Mouse (Mus musculus) cerebellum, postnatal 25 days (tissue): ENCODE measurements around the gene Scrn3.

ENCODE experiments used
- DNase-seq, 2 experiments: peaks; one replicate each; pipeline ENCODE4 v3.0.0; 2021; ENCODE audit warnings: mixed read lengths in 2 of 2

The Scrn3 gene

DNA sequence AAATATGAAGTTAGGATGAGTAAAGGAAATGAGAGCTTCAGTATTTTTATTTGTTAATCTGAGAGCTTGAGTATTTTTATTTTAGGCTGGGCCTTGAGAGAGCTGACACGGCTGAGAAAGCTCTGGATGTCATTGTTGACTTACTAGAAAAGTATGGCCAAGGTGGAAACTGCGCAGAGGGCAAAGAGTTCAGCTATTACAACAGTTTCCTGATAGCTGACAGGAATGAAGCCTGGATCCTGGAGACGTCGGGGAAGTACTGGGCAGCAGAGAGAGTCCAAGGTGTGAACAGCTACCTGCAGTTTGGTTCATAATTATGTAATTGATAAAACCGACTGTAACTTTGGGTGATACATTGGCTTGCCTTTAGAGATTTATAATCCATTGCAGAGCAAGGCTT, 6.8 kb downstream of the Scrn3 start:
- no peak for DNase-seq

DNA sequence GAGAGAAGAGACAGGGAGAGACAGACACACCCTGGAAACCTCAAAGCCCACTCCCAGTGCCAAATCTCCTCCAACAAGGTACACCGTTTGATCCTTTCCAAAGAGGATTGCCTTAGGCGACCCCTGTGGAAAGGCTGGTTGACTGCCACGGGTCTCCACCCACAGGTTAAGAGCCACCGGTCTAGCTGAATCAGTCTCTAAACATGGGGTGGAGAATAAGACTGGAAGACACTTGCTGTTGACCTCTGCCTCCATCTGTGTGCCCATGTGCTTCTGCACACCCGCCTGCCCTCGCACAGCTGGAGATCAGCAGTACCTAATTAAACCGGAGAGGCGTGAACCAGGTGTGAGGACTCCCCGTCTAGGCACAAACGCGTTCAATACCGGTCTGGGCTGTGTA, 10.6 kb downstream of the Scrn3 start:
- no peak for DNase-seq

DNA sequence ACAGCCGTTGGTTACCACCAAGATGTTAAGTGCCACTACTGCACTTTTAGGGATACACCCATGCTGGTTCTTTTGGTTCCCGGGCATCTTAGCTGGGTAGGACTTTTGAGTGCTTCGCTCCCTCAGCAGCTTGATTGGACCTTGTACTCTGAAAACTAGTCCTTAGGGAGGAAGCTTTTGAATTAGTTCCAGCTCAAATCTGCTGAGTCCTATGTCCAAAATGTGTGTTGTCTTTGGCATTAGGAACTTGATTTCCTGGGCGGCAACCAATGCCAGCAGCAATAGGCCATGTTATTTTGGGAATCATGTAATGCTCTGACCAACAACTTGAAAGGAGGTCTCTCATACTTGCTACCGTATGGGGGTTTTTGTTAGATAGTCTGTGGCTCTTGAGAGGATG, 13.5 kb downstream of the Scrn3 start:
- DNase-seq: no peak

DNA sequence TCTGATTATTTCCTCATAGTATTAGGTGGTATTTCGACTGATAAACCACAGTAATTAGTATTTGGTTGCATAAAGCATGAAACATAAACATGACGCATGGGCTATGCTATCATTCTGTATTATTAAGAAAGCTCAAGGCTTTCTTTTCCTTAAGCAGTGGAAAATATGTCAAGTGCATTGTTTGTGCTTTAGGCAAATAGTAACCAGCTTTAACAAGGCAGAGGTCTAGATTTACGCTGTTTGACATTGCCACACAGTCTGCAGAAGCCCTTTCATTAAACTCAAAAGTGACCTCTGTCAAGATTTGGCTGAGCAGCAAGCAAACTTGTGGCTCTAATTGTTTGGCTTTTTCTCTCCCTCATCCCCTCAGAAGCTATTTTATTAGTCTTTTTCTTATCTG, 23.5 kb downstream of the Scrn3 start:
- no peak for DNase-seq

DNA sequence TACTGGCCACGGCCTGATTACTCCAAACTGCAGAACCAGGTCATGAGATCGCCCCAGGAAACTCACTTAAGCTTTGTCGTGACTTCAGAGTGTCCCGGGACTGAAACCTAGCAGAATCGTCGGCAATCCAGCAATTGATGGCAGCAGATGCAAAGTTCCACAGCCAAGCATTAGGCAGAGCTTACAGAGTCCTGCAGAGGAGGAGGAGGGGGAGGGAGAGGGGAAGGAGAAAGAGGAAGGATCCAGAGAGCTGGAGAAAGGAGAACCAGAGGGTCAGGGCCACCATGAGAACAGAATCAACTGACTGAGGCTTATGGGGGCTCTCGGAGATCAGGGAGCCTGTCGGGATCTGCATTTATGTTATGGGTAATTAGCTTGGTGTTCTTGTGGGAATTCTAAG, 26.0 kb downstream of the Scrn3 start:
- no peak for DNase-seq

DNA sequence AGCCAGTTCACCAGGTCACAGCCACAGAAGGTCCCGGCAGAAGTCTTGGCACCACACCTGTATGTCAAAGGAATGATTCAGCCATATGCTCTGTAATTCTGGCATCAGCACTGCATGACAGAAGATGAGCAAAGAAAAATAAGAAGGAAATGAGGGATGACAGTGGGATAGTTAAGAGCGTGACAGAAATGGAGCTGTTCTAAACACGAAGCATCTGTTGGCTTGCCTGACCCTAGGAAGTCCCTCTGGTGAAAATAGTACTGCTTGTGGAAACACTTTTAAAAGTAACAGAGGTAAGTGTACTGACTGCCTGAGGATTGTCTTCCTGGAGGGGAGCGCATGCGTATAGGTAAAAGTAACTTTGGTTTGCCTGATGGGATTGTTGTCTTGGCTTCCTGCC, 31.3 kb downstream of the Scrn3 start:
- DNase-seq: no peak

DNA sequence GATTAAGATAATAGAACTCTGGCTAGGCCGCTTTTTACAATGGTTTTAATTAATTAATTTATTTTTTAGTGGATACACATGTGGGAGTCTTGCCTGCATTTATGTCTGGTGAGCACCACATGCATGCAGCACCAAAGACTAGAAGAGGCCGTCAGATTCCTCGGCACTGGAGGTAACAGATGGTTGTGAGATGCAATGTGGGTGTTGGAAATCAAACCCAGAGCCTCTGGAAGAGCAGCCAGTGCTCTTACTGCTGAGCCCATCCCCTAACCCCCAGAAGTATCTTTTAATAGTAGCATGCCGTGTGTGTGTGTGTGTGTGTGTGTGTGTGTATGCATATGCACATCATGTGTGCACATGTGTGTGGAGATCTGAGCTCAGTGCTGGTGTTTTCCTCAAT, 32.8 kb downstream of the Scrn3 start:
- no peak for DNase-seq

DNA sequence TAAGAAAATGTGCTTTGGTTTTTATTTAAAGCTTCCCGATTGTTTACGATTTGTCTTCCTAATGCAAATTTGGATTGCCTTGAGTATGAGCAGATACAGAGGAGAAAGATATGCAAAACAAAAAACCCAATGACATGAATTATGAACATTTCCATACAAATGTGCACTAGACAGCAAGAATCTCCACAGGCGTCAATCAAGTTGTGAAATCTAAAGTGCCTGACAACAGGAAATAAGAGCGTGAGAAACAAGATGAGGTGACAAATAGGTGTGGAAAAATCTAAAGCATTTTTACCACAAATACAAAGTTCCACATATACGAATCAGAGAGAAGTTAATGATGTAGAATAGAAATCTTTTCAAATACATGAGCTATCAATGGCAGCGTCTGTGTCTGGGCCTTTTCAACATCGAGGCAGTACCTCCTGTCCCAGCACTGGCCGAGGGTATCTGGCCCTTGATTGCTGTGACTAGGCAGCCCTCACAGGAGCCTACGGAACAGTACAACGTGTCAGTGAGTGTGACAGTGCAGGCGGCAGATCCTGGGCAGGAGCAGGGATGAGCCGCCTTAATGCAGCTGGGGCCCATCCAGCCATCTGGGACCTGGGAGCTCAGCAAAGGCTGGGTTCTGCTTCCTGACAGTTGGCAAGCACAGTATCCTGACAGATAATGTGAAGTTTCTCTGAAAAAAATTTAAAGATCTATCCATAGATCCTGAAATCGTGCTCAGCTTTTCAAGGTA, 34.1 kb downstream of the Scrn3 start:
- DNase-seq: peak in 1 of 2 experiments; percentile 25

DNA sequence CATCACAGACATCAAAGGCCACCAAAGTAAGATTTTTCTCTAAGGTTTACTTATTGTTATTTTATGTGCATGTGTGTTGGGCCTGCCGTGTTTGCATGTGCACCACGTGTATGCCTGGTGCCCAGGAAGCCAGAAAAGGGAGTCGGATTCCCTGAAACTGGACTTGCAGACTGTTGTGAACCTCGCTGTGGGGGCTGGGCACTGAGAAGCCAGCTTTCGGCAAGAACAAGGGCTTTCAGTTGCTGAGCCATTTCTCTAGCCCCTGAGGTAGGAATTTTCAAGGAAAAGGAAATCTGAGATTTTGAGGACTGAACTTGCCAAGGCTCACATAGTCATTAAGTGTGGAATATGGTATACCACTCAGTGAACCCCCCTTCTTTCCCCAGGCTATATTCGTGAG, 34.7 kb downstream of the Scrn3 start:
- no peak for DNase-seq

DNA sequence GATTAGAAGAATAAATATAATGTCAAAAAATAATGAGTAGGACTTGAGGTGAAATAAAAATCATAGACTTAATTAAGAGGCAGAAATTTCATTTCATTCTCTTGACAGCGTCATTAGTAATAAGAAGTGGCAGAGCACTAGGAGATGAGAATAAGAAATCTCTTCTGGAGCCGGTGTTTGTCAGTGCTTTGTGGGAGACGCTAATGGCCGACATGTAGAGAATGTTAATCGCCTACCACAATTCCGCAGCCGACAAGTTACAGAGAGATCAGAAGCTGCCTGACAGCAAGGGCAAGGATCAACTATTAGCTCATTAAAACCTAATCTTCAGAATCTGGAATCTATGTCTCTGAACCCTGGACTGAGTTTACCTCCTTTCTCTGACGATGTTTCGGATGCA, 35.4 kb downstream of the Scrn3 start:
- no peak for DNase-seq

DNA sequence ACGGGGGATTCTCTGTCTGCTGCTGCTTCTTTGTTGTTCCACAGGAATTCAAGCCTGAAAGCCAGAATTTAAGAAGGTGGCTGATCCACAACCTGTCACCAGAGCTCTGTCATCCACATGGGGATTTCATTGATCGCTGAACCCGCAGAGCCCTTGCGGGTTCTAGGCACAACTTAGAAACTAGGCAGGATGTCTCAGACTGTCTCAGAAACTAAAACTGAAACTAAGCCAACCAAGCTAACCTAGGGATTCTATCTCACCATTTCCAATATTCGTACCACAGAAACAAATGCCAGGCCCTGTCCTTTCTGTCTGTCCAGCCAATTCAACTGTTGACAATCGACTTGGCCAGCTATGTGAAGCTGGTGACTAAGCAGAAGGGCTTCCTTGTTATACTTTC, 35.8 kb downstream of the Scrn3 start:
- DNase-seq: no peak

DNA sequence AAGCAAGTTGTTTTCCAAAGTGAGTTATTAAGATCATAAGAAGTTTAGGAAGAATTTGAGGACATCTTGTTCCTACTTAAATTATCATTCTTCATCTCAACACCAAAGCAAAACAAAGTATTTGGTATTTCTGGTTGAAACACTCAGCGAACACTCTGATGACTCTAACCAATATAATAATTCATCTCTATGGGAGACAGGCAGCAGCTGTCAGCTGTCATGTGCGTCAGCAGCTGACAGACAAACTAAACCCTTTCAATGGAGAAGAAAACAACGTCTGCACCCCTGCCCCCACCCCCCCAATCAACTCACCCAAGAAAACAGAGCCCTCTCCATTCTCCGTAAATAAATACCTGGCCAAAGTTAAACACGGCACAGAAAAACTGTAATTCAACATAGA, 39.1 kb downstream of the Scrn3 start:
- DNase-seq: no peak

DNA sequence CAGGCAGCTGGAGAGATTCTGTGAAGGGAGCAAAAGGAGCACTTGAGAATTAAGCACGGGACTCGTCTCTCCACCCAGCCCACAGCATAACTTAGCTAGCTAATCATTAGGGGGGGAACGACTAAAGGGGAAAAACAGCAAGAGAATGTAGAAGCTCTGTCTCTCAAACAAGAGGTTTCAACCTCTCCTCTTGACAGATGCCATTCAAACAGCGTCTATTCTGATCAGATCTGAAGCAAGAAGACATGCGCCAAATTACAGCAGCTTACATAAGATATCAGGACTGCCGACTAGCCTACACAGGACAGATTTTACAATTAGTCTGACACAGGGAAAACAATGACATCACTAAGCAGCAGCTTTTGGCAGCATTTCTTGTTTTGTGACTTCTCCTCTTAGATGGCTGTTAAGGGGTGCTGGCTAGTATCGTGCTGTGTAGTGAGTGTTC, 39.5 kb downstream of the Scrn3 start:
- peak; percentile 26 for DNase-seq

DNA sequence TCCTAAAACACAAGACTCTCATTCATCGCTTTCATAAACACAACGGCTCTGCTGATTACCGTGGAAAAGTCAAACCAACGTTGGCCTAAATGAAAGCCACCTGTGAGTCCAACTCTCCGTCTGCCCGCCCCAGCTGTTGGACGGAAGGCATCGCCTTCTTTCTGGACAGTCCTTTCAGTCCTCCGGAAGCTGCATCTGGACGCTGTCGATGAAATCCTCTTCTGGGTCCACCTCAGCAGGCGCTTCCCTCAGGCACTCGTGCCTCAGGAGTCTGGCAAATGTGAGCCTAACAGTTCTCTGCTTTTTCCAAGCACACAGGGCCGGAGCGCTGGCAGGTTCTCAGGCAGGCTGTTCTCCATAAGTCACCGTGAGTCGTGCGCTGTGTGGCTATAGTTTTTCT, 44.6 kb downstream of the Scrn3 start:
- no peak for DNase-seq

DNA sequence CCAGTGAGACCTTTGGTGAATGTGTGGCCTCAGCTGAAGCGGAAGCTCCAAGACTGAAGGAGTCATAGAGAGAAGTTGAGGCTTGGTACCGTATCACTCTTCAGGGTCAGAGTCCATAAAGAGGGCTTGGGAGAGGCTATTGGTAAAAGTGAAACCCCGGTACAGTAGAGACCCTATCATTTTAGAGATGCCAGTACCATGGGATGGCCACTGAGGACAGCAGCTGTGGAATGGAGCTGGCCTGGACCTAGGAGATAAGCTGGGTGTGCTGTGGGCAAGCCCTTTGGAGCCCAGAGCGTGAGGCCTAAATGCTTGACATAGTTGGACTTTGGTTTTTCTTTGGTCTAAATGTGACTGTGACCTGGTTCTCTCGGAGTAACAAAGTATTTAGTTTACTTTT, 47.5 kb downstream of the Scrn3 start:
- DNase-seq: no peak

DNA sequence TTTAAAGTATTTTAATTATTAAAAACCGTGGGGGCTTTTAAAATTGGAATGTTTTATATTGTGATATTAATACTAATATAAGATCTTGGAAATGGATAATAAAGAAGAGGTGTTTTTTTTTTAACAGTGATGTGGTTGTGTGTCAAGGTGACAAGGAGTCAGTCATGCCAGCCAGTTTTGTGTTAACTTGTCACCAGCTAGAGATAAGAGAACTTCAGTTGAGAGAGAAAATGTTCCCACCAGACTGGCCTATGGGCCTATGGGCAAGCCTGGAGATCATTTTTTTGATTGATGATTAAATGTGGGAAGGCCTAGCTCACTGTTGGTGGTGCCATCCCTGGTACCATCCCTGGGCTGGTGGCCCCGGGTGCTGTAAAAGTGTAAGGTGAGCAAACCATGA, 48.1 kb downstream of the Scrn3 start:
- DNase-seq: no peak

DNA sequence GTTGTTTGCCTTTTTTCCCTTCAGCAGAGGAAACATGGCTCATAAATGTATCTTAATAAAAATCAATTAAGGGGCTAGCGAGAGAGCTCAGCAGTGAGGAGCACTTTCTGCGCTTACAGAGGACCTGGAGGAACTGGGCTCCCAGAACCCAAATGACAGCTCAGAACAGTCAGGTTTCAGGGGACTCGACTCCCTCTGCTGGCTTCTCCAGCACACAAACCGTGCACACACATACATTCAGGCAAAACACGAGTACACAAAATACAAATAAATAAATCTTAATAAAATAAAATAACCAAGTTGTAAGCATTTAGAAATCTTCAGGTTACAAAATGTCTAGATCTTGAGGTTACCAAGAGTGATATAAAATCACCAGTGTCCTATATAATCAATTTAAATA, 51.0 kb downstream of the Scrn3 start:
- DNase-seq: no peak

DNA sequence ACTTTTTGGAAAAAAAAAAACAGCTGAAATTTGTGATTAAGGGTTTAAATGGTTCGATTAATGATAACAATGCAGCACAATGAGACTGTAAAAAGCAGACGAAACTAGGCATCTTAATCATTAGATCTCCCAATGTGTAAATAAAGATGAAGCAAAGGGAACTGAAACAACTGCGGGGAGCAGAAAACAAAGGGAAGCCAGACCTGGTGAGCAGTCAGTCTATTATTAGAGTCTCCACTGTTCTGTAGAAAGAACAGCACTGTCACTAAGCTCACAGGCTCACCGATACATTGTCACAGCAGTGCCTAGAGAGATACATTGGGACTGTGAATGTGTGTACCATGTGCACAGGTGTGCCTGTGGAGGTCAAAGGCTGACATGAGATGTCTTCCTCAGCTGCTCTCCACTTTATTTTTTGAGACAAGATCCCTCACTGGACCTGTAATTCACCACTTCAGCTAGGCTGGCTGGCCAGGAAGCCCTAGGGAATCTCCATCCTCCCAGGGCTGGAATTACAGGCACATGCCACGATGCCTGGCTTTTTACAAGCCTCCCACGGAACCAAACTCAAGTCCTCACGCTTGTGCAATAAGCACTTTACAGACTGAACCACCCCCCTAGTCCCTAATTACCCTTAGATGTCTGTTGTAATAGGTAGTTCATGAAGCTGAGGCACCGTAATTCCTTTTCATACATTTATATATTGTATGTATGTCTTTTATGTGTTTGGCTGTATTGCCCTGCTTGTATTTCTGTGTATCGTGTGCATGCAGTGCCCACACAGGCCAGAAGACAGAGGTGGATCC, 59.3 kb downstream of the Scrn3 start:
- DNase-seq: no peak

DNA sequence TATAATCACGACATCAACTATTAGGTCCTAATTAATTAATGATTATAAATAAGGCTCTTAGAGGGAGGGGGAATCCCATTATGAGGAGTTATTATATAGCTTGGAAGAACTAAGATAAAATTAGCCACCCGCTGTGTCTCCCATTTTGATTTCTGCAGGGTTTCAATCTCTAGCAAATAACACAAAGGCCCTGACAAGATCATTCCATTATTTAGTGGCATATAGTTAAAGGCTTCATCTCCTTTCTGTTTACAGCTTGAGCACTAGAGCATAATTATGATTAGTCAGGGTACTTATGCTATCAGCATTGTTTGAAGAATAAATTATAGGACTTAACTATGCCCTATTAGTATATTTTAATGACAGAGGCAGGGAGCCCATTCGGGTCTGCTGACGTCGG, 65.9 kb downstream of the Scrn3 start:
- DNase-seq: no peak

DNA sequence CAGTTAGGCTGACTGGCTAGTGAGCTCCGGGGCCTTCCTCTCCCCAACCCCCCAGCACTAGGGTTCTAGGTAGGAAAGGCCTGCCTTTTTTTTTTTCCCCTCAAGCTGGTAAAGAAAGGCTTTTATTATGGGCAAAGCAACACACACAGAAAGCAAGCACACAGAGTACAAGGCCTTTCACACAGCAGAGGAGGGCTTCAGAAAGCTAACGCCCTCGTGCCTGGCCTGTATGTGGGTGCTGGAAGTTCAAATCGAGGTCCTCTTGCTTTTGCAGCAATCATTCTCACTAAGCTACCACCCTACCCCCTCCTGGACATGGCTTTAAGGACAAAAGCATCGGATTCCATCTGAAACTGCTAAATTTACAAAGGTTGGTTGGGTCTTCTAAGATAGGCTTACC, 67.3 kb downstream of the Scrn3 start:
- no peak for DNase-seq

DNA sequence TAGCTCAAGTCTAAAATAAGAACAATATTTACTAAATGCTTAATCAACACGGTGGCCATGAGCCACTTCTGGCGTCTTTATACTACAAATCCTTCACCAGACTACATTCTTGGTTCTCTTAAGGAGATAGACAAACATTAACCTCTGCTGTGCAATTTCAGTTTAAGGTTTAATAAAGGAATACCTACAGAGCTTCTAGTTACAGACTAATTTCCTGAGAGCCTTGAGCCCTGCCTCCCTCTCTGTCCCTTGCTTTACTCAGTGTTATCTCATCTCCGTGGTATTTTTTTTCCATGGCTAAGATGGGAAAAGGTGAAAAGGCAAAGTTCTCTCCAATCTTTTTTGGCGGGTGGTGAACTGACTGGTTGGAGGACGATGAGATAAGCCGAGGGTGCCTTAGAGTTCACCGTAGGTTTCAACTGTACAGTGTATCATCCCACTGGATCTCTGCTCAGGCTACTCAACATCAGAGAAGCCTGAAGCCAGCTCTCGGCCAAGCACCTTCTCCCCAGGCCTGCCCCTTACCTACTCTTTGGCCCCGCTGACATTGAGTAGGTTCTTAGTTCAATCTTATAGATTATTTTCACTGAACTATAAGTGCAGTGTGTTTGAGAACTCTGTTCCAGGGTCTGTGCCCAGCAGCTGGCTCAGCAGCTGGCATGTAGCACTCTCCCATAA, 68.0 kb downstream of the Scrn3 start:
- DNase-seq: no peak

DNA sequence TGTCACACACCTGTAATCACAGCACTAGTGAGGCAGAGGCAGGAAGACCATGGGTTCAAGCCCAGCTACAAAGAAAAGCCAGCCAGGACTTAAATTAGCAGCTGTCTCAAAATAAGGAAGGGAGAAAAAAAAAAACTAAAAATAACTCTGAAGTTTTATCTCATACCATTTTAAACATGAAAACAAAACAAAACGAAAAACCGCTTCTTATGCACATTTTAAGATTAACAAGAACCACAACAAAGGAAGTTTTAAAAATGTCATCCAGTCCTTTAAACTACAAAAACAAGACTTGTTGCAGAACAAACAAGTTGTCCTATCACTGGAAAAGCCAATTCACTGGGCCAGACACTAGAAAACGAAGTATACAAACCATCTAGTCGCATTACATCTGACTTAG, 72.8 kb downstream of the Scrn3 start:
- no peak for DNase-seq

DNA sequence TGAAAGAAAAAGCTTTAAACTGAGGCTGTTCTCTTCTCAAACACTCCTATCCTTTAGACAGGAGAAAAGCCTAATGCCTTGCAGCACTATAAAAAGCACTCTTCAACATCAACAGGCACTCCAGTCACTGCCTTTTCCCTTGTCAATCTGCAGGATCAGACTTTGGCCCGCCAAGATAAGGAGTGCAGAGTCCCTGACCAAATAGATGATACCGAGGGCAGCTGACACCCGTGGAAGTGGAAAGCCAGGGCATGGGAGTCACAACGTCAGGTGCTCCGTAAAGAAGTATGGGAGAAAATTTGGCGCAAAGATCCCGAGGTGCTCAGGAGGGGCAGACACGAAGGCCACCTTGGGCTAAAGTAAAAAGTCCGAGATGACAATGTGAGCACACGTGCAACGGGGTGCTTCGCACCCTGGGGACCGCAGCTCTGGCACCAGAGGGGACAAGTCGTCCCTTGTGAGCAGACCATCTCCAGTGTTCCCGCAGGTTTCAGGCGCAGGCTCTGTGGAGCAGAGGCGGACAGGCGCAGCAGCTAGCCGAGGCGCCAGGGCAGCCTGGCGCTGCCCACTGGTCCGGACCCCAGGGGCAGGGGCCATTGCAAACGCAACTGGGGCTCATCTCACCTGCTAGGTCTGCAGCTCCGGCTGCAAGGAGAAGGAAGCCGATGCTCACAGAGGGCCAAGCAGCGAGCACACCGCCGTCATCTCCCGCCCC, 73.4 kb downstream of the Scrn3 start:
- no peak for DNase-seq
